Mouse (Mus musculus) forebrain, postnatal 0 days (tissue): ENCODE data around the gene Smim17. TPM values are rescaled to one million over a fixed set of nuclear protein-coding genes. Genes with fewer than 3 reads are reported as not detected.
"Not testable (repeated sequence)": the region's sequence is repeated elsewhere in the genome, so short reads cannot be mapped to it uniquely, and the experiment has no call there.

Source experiments
- ATAC-seq: fragments of 200-750 bp; cut with Nextera tagmentation; 2 replicates; pipeline ENCODE4 v1.8.0; 2017; ENCODE audit warnings: mild to moderate bottlenecking, moderate library complexity
- DNase-seq: peaks from one replicate; pipeline ENCODE4 v3.0.0-alpha.2; 2015
- H3K27ac ChIP-seq: fragments of 300-500 bp; sonication (generic); 2 replicates; pipeline ENCODE4 v1.5.1; 2014; ENCODE audit warnings: low read depth, mild to moderate bottlenecking, antibody characterized with exemption, low read length, moderate library complexity, mixed read lengths
- H3K27me3 ChIP-seq: fragments of 300-500 bp; sonication (generic); 2 replicates; pipeline ENCODE4 v1.6.1; 2014; ENCODE audit warnings: mild to moderate bottlenecking, low read length, mixed read lengths; ENCODE audit not compliant: insufficient read depth
- H3K36me3 ChIP-seq: fragments of 300-500 bp; sonication (generic); 2 replicates; pipeline ENCODE4 v1.6.1; 2014; ENCODE audit warnings: mild to moderate bottlenecking, moderate library complexity; ENCODE audit not compliant: insufficient read depth
- H3K4me1 ChIP-seq: fragments of 300-500 bp; sonication (generic); 2 replicates; pipeline ENCODE4 v1.6.1; 2014; ENCODE audit warnings: antibody characterized with exemption; ENCODE audit not compliant: insufficient read depth
- H3K4me2 ChIP-seq: fragments of 300-500 bp; sonication (generic); 2 replicates; pipeline ENCODE4 v1.6.1; 2014; ENCODE audit warnings: low read depth, mild to moderate bottlenecking, moderate library complexity
- H3K4me3 ChIP-seq: fragments of 300-500 bp; sonication (generic); 2 replicates; pipeline ENCODE4 v1.5.1; 2014; ENCODE audit warnings: low read depth, low read length, mixed read lengths
- H3K9ac ChIP-seq: fragments of 300-500 bp; sonication (generic); 2 replicates; pipeline ENCODE4 v1.6.1; 2014; ENCODE audit warnings: mild to moderate bottlenecking
- H3K9me3 ChIP-seq: fragments of 300-500 bp; sonication (generic); 2 replicates; pipeline ENCODE4 v1.6.1; 2016; ENCODE audit warnings: low read length
- CTCF ChIP-seq: sonication (generic); IDR thresholded peaks from 2 replicates; pipeline ENCODE4 v1.5.1; 2016; ENCODE audit warnings: antibody characterized with exemption, control low read depth, low read depth
- WGBS: fragments of 180-500 bp; shearing (Covaris S2); extraction: QIAGEN DNeasy Blood & Tissue Kit; methylation state at CpG from one replicate; pipeline ENCODE4 v1.1.7; 2014; 5-methylcytosine and 5-hydroxymethylcytosine counted together
- polyA plus RNA-seq: library from polyadenylated mRNA; unstranded; fragments of >200 nt; fragmentation: Nextera tagmentation; extraction: Ambion mirVana; gene quantifications from 2 replicates; pipeline ENCODE4 v1.2.1, GENCODE M21; 2015
- total RNA-seq: library from RNA; depleted of rRNA; stranded (reverse); fragments of >200 nt; gene quantifications from 2 replicates; pipeline ENCODE4 v1.2.3, GENCODE M21; 2014; rRNA removed

Gene Smim17
- total and polyA plus RNA-seq, 2 experiments from 2014 or later, result 3.9 to 15.4 TPM

GRCm38 (mm10) chr7:6447771-6448170 lies 49.3 kb downstream of the Smim17 start:
- WGBS, result 89% methylated on average over 5 of the region's 5 CpGs

DNA sequence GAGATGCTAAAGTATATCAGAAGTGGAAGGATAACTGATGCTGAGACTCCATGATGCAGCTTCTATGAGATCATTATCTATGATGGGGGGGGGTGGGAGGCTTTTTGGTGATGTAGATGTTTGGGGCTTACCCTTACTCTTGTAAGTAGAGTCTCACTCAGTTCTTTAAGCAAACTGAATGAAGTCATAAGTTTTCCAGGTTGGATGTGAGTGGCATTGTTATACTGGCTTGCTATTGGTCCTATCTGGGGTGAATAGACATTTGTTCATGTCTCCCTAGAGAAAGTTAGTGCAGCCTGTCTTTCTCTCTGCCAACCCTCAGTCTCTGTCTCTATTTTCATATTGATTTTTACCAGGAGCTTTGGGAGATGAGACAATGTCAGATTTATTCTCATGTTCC lies 57.4 kb downstream of the Smim17 start, which contains the start of gene Olfr1336:
Olfr1336 (plus strand) TSS at position 301 of the 400 bp plus-strand sequence.
- H3K9me3 ChIP-seq, result no peaks in the 10 kb centered on the region
- no peak for TF ChIP-seq CTCF
- H3K9ac ChIP-seq, result no peak within 1 kb of the TSS
- no peak within 1 kb of the TSS for H3K27ac ChIP-seq
- H3K4me3 ChIP-seq, result no peak within 1 kb of the TSS
- no peak for DNase-seq
- no peaks in the 10 kb centered on the region for H3K27me3 ChIP-seq
- no peak for ATAC-seq
- no peak within 1 kb of the TSS for H3K4me2 ChIP-seq
- H3K36me3 ChIP-seq, result no peaks in the 10 kb centered on the region
- H3K4me1 ChIP-seq, result no peaks in the 10 kb centered on the region

More at GRCm38 (mm10) chr7:6447771-6448170, 49.3 kb downstream of the Smim17 start:
- Histone ChIP-seq H3K9me3 (no peaks in the 10 kb centered on the region), H3K9ac (no peak overlapping the region), H3K4me1 (no peaks in the 10 kb centered on the region), H3K36me3 (no peaks in the 10 kb centered on the region), H3K27me3 (no peaks in the 10 kb centered on the region), H3K27ac (no peak overlapping the region), H3K4me2 (no peak overlapping the region), H3K4me3 (no peak overlapping the region)
- TF ChIP-seq CTCF, result no peak
- DNase-seq (no peak), ATAC-seq (no peak)

DNA sequence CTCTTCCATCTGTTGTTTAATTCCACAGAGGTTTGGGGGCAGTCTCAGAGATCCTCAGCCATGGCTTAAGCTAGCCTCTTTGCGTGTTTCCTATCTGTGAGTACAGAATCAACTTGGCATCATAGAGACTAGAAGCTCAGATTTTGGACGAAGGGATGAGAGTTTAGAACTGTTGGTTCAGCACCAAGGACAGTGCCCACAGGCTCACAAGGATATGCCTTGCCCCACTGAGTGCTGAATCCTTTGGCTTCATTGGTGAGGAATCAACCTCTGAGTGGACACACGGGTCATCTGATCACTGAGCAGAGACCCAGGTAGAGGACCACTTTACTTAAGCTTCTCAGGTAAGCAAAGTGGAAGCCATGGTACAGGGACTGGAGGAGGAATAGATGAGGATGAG lies 57.9 kb downstream of the Smim17 start:
- DNase-seq, result no peak
- Histone ChIP-seq H3K4me2 (no peak overlapping the region), H3K27me3 (no peaks in the 10 kb centered on the region), H3K4me1 (no peaks in the 10 kb centered on the region), H3K4me3 (no peak overlapping the region), H3K9ac (no peak overlapping the region), H3K27ac (no peak overlapping the region), H3K36me3 (no peaks in the 10 kb centered on the region), H3K9me3 (no peaks in the 10 kb centered on the region)
- ATAC-seq, result no peak
- WGBS, result 47% methylated on average over 3 of the region's 3 CpGs
- no peak for TF ChIP-seq CTCF

DNA sequence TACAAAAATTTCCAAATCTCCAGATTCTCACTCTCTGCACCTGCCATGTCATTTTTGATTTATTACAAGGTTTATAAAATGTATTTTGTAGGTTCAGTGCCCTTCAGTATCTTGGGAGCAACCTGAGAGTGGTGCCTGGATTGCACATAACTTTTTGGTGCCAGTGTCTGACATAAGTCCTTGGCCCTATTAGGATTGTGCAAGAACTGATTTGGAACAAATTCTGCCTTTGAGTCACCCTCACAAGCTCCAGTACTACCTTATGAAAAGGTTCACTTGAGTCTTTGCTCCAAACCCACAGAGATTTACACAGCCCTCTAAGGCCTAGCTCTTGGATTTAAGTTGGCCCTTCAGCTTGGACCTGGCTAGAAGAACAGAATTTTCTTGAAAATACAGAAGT lies 68.4 kb downstream of the Smim17 start, which contains the start of gene Olfr1346:
Olfr1346 (plus strand) TSS at position 151 of the 400 bp plus-strand sequence.
- TF ChIP-seq CTCF, result no peak
- no peaks in the 10 kb centered on the region for H3K4me1 ChIP-seq
- no peak within 1 kb of the TSS for H3K4me3 ChIP-seq
- no peak within 1 kb of the TSS for H3K27ac ChIP-seq
- H3K9me3 ChIP-seq, result no peaks in the 10 kb centered on the region
- H3K4me2 ChIP-seq, result no peak within 1 kb of the TSS
- H3K36me3 ChIP-seq, result no peaks in the 10 kb centered on the region
- no peaks in the 10 kb centered on the region for H3K27me3 ChIP-seq
- ATAC-seq (no peak), DNase-seq (no peak)
- no peak within 1 kb of the TSS for H3K9ac ChIP-seq

GRCm38 (mm10) chr7:6477633-6478032 lies 79.1 kb downstream of the Smim17 start:
- WGBS, result 84% methylated on average over 2 of the region's 2 CpGs
- not testable (repeated sequence) for H3K4me3 ChIP-seq, H3K4me1 ChIP-seq, DNase-seq, H3K27me3 ChIP-seq, H3K4me2 ChIP-seq, H3K9me3 ChIP-seq, H3K36me3 ChIP-seq, ATAC-seq, H3K27ac ChIP-seq, H3K9ac ChIP-seq

Other genes with a start within 250 kb of the Smim17 start
- gene Zfp787, start 242.7 kb upstream of the Smim17 start, total RNA-seq, result 51.1 and 73.6 TPM in 2 replicates
- gene Zfp787, start 242.7 kb upstream of the Smim17 start, polyA plus RNA-seq, result 41.0 and 66.1 TPM in 2 replicates
- gene Zfp444, start 226.5 kb upstream of the Smim17 start, total RNA-seq, result 76.9 and 81.7 TPM in 2 replicates
- gene Zfp444, start 226.5 kb upstream of the Smim17 start, polyA plus RNA-seq, result 86.2 and 100 TPM in 2 replicates
- gene Galp, start 201.6 kb upstream of the Smim17 start, total RNA-seq, result not detected in 2 replicates
- not detected in 2 replicates for gene Galp, start 201.6 kb upstream of the Smim17 start, polyA plus RNA-seq
- not detected in 2 replicates for gene Zscan5b, start 176.4 kb upstream of the Smim17 start, total RNA-seq
- not detected in 2 replicates for gene Zscan5b, start 176.4 kb upstream of the Smim17 start, polyA plus RNA-seq
- gene Epp13, start 146.0 kb upstream of the Smim17 start, total RNA-seq, result not detected in 2 replicates
- gene Epp13, start 146.0 kb upstream of the Smim17 start, polyA plus RNA-seq, result 0.40 and 0.44 TPM in 2 replicates
- 6.9 and 10.0 TPM in 2 replicates for gene Zfp667, start 112.1 kb upstream of the Smim17 start, total RNA-seq
- 9.9 and 13.1 TPM in 2 replicates for gene Zfp667, start 112.1 kb upstream of the Smim17 start, polyA plus RNA-seq
- 12.3 and 13.1 TPM in 2 replicates for gene Zfp583, start 67.4 kb upstream of the Smim17 start, total RNA-seq
- gene Zfp583, start 67.4 kb upstream of the Smim17 start, polyA plus RNA-seq, result 11.7 and 13.2 TPM in 2 replicates
- 5.8 and 7.8 TPM in 2 replicates for gene Gm3854, start 55.0 kb upstream of the Smim17 start, total RNA-seq
- 1.5 and 4.6 TPM in 2 replicates for gene Gm3854, start 55.0 kb upstream of the Smim17 start, polyA plus RNA-seq
- 4.0 and 4.5 TPM in 2 replicates for gene Zfp78, start 35.4 kb upstream of the Smim17 start, total RNA-seq
- 1.5 and 3.3 TPM in 2 replicates for gene Zfp78, start 35.4 kb upstream of the Smim17 start, polyA plus RNA-seq
- 15.4 and 27.4 TPM in 2 replicates for gene Zfp28, start 15.4 kb upstream of the Smim17 start, total RNA-seq
- gene Zfp28, start 15.4 kb upstream of the Smim17 start, polyA plus RNA-seq, result 19.8 and 20.7 TPM in 2 replicates
- 0.24 and 0.54 TPM in 2 replicates for gene Gm20715, start 11.6 kb downstream of the Smim17 start, total RNA-seq
- gene Gm20715, start 11.6 kb downstream of the Smim17 start, polyA plus RNA-seq, result not detected in 2 replicates
- gene Olfr1344, start 40.0 kb downstream of the Smim17 start, total RNA-seq, result 0.23 TPM in 1 of 2 replicates, not detected in the other
- 0.07 and 0.09 TPM in 2 replicates for gene Olfr1344, start 40.0 kb downstream of the Smim17 start, polyA plus RNA-seq
- gene Olfr1336, start 57.5 kb downstream of the Smim17 start, total RNA-seq, result not detected in 2 replicates
- not detected in 2 replicates for gene Olfr1336, start 57.5 kb downstream of the Smim17 start, polyA plus RNA-seq
- not detected in 2 replicates for gene Olfr1346, start 68.4 kb downstream of the Smim17 start, total RNA-seq
- not detected in 2 replicates for gene Olfr1346, start 68.4 kb downstream of the Smim17 start, polyA plus RNA-seq
- gene Olfr5, start 88.2 kb downstream of the Smim17 start, total RNA-seq, result not detected in 2 replicates
- not detected in 2 replicates for gene Olfr5, start 88.2 kb downstream of the Smim17 start, polyA plus RNA-seq
- gene Olfr1347, start 101.0 kb downstream of the Smim17 start, total RNA-seq, result not detected in 2 replicates
- not detected in 2 replicates for gene Olfr1347, start 101.0 kb downstream of the Smim17 start, polyA plus RNA-seq
- not detected in 2 replicates for gene Olfr1348, start 110.0 kb downstream of the Smim17 start, total RNA-seq
- gene Olfr1348, start 110.0 kb downstream of the Smim17 start, polyA plus RNA-seq, result not detected in 2 replicates
- not detected in 2 replicates for gene Olfr1349, start 124.2 kb downstream of the Smim17 start, total RNA-seq
- not detected in 2 replicates for gene Olfr1349, start 124.2 kb downstream of the Smim17 start, polyA plus RNA-seq
- gene Olfr1350, start 166.1 kb downstream of the Smim17 start, total RNA-seq, result not detected in 2 replicates
- gene Olfr1350, start 166.1 kb downstream of the Smim17 start, polyA plus RNA-seq, result not detected in 2 replicates